Mouse (Mus musculus) midbrain, embryonic 16.5 days (tissue): ENCODE data around the gene Clec4d. TPM values are rescaled to one million over a fixed set of nuclear protein-coding genes. Genes with fewer than 3 reads are reported as not detected.
"Not testable (repeated sequence)": the region's sequence is repeated elsewhere in the genome, so short reads cannot be mapped to it uniquely, and the experiment has no call there.

ENCODE experiments used
- ATAC-seq: fragments of 200-750 bp; cut with Nextera tagmentation; 2 replicates; pipeline ENCODE4 v1.8.0; 2017; ENCODE audit warnings: moderate TSS enrichment
- H3K27ac ChIP-seq: fragments of 300-500 bp; sonication (generic); 2 replicates; pipeline ENCODE4 v1.5.1; 2014; ENCODE audit warnings: mild to moderate bottlenecking, low read length, mixed read lengths
- H3K27me3 ChIP-seq: fragments of 300-500 bp; sonication (generic); 2 replicates; pipeline ENCODE4 v1.6.1; 2014; ENCODE audit warnings: low read depth, low read length, mixed read lengths; ENCODE audit not compliant: control insufficient read depth, insufficient read depth
- H3K36me3 ChIP-seq: fragments of 300-500 bp; sonication (generic); 2 replicates; pipeline ENCODE4 v1.6.1; 2014; ENCODE audit warnings: mild to moderate bottlenecking, low read length, moderate library complexity, mixed read lengths; ENCODE audit not compliant: control insufficient read depth, insufficient read depth
- H3K4me1 ChIP-seq: fragments of 300-500 bp; sonication (generic); 2 replicates; pipeline ENCODE4 v1.6.1; 2014; ENCODE audit warnings: mild to moderate bottlenecking, low read length, mixed read lengths; ENCODE audit not compliant: control insufficient read depth, insufficient read depth
- H3K4me2 ChIP-seq: fragments of 300-500 bp; sonication (generic); 2 replicates; pipeline ENCODE4 v1.6.1; 2014; ENCODE audit warnings: mild to moderate bottlenecking, low read length, mixed read lengths
- H3K4me3 ChIP-seq: fragments of 300-500 bp; sonication (generic); 2 replicates; pipeline ENCODE4 v1.5.1; 2014; ENCODE audit warnings: low read depth, mild to moderate bottlenecking, low read length, moderate library complexity, mixed read lengths
- H3K9ac ChIP-seq: fragments of 300-500 bp; sonication (generic); 2 replicates; pipeline ENCODE4 v1.6.1; 2014; ENCODE audit warnings: low read depth, low read length, mixed read lengths
- H3K9me3 ChIP-seq: fragments of 300-500 bp; sonication (generic); replicated peaks from 2 replicates; pipeline ENCODE4 v1.6.1; 2014; ENCODE audit warnings: mild to moderate bottlenecking, low read length, mixed read lengths; ENCODE audit not compliant: control insufficient read depth, poor library complexity, severe bottlenecking
- WGBS: fragments of 180-500 bp; shearing (Covaris S2); extraction: QIAGEN DNeasy Blood & Tissue Kit; methylation state at CpG from one replicate; pipeline ENCODE4 v1.1.7; 2014; 5-methylcytosine and 5-hydroxymethylcytosine counted together
- polyA plus RNA-seq: library from polyadenylated mRNA; unstranded; fragments of >200 nt; fragmentation: Nextera tagmentation; extraction: Ambion mirVana; gene quantifications from 2 replicates; pipeline ENCODE4 v1.2.1, GENCODE M21; 2015

The Clec4d gene
- polyA plus RNA-seq, 1 experiment from 2014 or later: not detected

DNA sequence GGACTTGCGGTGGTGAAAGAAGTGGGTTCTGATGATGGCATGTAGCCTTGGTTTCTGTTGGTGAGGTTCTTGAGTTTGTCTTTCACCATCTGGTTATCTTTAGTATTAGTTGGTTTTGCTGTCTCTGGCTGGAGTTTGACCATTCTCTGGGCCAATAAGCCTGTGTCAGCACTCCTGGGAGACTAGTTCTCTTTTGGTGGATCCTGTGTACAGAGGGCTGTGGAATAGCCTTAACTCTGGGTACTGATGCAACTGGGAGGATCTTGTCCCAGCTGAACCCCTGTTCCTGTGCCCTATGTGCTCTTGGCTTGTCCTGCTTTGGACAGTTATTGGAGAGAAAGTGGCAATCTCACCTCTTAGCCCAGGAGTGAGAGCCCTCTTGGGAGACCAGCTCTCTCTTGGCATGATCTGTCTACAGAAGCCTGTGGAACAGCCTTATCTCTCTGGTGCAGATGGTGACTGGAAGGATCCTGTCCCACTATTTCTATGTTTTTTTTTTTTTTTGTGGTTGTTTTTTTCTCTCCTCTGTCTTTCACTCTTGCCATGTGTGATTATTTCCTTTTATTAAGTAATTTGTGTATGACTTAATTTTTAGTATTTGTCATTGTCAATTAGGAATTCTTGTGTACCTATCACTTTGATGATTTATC, 31.0 kb downstream of the Clec4d start:
- Histone ChIP-seq H3K27me3 (no peaks in the 10 kb centered on the region), H3K36me3 (no peaks in the 10 kb centered on the region), H3K9me3 (no peaks in the 10 kb centered on the region), H3K9ac (no peak overlapping the region), H3K4me2 (no peak overlapping the region), H3K4me3 (no peak overlapping the region), H3K4me1 (no peaks in the 10 kb centered on the region), H3K27ac (no peak overlapping the region)
- no peak for ATAC-seq
- WGBS: 94% methylated on average over 1 of the region's 1 CpGs

DNA sequence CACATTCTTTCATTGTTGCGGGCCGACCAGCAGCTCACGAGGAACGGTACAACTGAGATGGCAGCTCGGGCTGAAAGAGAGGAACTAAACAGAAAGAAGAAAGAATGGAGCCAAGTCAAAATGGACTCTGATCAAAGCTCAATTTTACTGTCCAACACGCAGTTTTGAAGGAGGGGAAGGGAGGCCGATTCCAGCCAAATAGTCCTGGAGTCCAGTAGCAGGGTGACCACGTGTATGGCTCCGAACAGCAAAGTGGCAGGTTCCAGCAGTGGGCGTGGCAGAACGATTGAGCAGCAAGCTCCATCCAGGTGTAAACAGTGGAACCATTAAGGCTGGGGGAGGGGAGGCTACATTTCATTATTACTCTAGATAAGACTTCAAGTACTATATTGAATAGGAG, 31.6 kb downstream of the Clec4d start:
- not testable (repeated sequence) for H3K4me3 ChIP-seq, H3K4me2 ChIP-seq, H3K27me3 ChIP-seq, H3K9ac ChIP-seq, H3K27ac ChIP-seq, H3K36me3 ChIP-seq, H3K9me3 ChIP-seq, H3K4me1 ChIP-seq, ATAC-seq
- 92% methylated on average over 11 of the region's 11 CpGs for WGBS

DNA sequence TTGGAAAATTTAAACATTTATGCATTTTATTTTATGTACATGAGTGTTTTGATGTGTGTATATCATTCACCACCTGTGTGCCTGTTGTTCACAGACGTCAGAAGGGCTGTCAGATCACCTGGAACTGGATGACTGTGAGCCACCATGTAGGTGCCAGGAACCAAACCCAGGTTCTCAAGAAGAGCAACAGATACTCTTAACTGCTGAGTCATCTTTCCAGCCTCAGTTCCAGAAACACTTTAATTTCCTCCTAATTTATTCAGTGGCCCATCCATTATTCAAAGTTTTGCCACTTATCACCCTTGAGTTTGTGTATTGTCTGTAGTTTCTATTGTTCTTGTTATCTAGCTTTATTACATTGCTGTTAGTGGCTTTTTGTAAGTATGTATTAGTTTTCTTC, 34.8 kb downstream of the Clec4d start:
- H3K4me1 ChIP-seq: no peaks in the 10 kb centered on the region
- WGBS: 68% methylated on average over 1 of the region's 1 CpGs

DNA sequence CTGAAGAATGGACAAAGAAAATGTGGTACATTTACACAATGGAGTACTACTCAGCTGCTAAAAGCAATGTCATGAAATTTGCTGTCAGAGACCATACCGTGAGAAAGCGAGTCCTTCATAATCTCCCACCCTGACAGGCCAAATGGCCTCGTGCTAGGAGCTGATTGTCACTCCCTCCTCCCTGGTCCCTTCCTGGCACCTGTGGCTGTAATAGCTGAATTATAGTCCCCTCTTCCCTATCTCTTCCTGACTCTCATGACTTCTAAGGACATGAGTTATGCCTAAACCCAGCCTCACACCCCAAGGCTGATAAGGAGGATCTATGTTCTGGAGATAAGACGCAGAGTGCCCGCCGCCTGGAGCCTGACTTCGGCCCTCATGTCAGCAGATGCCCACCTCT, 44.4 kb downstream of the Clec4d start:
- H3K27ac ChIP-seq: not testable (repeated sequence)

More for the DNA sequence above, 34.8 kb downstream of the Clec4d start:
- Histone ChIP-seq H3K27ac (no peak overlapping the region), H3K4me2 (no peak overlapping the region), H3K9me3 (no peaks in the 10 kb centered on the region), H3K4me3 (no peak overlapping the region), H3K9ac (no peak overlapping the region), H3K36me3 (no peaks in the 10 kb centered on the region), H3K27me3 (no peaks in the 10 kb centered on the region)
- no peak for ATAC-seq

DNA sequence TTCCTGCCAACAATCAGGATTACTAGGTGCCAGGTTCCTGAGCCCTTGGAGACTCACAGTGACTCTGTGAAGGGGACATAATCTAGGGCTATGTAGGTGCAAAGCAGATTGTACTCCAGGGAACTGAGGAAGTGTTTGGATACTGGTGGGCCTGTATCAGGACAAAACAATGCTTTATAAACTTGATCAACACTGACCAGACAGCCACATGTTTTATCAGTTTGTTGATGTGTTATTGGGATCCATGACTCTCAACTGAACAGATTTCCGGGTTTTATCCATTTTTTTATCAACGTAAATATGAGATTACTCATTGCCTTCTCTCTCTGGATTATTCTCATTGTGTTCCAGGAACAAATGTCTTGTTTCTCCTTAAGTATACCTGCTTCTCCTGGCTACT, 46.1 kb downstream of the Clec4d start, which contains the start of gene Vmn2r19:
Gene Vmn2r19, plus strand, starts transcription at position 301 of the 400 bp plus-strand sequence.
- Histone ChIP-seq H3K36me3 (no peaks in the 10 kb centered on the region), H3K4me3 (no peak within 1 kb of the TSS), H3K9ac (no peak within 1 kb of the TSS), H3K27me3 (no peaks in the 10 kb centered on the region), H3K27ac (no peak within 1 kb of the TSS), H3K4me2 (no peak within 1 kb of the TSS), H3K4me1 (no peaks in the 10 kb centered on the region), H3K9me3 (no peaks in the 10 kb centered on the region)
- no peak for ATAC-seq
- WGBS: 90% methylated on average over 2 of the region's 2 CpGs

More for the DNA sequence above, 44.4 kb downstream of the Clec4d start:
- not testable (repeated sequence) for H3K9ac ChIP-seq, ATAC-seq, H3K4me2 ChIP-seq, H3K4me3 ChIP-seq, H3K9me3 ChIP-seq, H3K27me3 ChIP-seq, H3K36me3 ChIP-seq, H3K4me1 ChIP-seq
- 89% methylated on average over 7 of the region's 7 CpGs for WGBS

Other genes starting within 250 kb of the Clec4d start
- not detected in 2 replicates for gene Clec4b1, start 212.1 kb upstream of the Clec4d start, polyA plus RNA-seq
- 0.61 and 1.5 TPM in 2 replicates for gene Clec4a2, start 155.7 kb upstream of the Clec4d start, polyA plus RNA-seq
- not detected in 2 replicates for gene Clec4b2, start 89.2 kb upstream of the Clec4d start, polyA plus RNA-seq
- gene Clec4n, start 32.3 kb upstream of the Clec4d start, polyA plus RNA-seq: 0.21 and 1.0 TPM in 2 replicates
- gene Clec4e, start 27.8 kb downstream of the Clec4d start, polyA plus RNA-seq: not detected in 2 replicates
- gene Vmn2r19, start 46.2 kb downstream of the Clec4d start, polyA plus RNA-seq: not detected in 2 replicates
- not detected in 2 replicates for gene Vmn2r20, start 156.0 kb downstream of the Clec4d start, polyA plus RNA-seq